Comparison of ENCODE assay signal across 13 mouse cellular contexts in the genomic region with DNA sequence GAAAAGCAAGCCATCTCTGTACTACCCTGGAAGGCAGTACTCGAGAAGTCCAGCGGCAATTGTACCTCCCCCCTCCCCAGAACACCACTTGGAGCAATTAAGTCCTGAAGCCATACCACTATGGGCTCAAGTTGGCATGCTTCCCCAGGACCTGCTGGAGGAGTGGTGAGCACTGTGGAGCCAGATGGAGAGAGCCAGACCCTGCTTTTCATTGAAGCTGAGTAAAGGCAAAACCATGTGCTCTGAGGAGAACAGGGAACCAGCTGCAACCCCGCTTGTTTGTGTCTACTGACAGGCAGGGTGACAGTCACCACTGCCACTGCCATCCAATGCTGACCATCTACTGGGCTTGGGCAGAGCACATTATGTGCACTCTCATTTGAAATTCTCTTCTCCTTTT. TPM values are rescaled to one million over a fixed set of nuclear protein-coding genes. Genes with fewer than 3 reads are reported as not detected.
"Had no signal": no experiment of that assay in that cellular context is flagged by ENCODE, and none has a peak within 500 bp of the region (broad histone marks: within the 10 kb centered on the region; RNA-seq: fewer than 3 reads in every experiment).

No protein-coding gene starts in this region.

- H3K9me3 ChIP-seq: kidney, embryonic 15.5 days; limb, embryonic 15.5 days; liver, embryonic 12.5 days; midbrain, embryonic 12.5 days had no signal

- DNase-seq: kidney, postnatal 14 days; lung, embryonic 14.5 days; lung, postnatal 10 days; lung, postnatal 4 days; right cerebral cortex, postnatal 25 days; thymus, adult 18-20 months; thymus, postnatal 14 days had no signal

- H3K4me2 ChIP-seq: kidney, embryonic 15.5 days; limb, embryonic 15.5 days; liver, embryonic 12.5 days; lung, embryonic 14.5 days; midbrain, embryonic 12.5 days had no signal

- H3K4me1 ChIP-seq: kidney, embryonic 15.5 days; limb, embryonic 15.5 days; liver, embryonic 12.5 days; midbrain, embryonic 12.5 days had no signal

- ATAC-seq: liver, embryonic 12.5 days; midbrain, embryonic 16.5 days had no signal

- H3K9ac ChIP-seq: kidney, embryonic 15.5 days; limb, embryonic 15.5 days; liver, embryonic 12.5 days; lung, embryonic 14.5 days; midbrain, embryonic 12.5 days had no signal

- H3K27ac ChIP-seq: kidney, embryonic 15.5 days; limb, embryonic 15.5 days; liver, embryonic 12.5 days; midbrain, embryonic 12.5 days had no signal

- H3K4me3 ChIP-seq: kidney, embryonic 15.5 days; limb, embryonic 15.5 days; liver, embryonic 12.5 days; midbrain, embryonic 12.5 days had no signal

- H3K36me3 ChIP-seq: kidney, embryonic 15.5 days; limb, embryonic 15.5 days; liver, embryonic 12.5 days; midbrain, embryonic 12.5 days had no signal

- H3K27me3 ChIP-seq: kidney, embryonic 15.5 days; limb, embryonic 15.5 days; liver, embryonic 12.5 days; midbrain, embryonic 12.5 days had no signal

RNA-seq across cellular contexts. Expression of a gene that starts 38.5 kb away (rescaled TPM):
- total RNA-seq: megakaryocyte, adult 5-6 weeks had no signal
